Mouse (Mus musculus) kidney, embryonic 16.5 days (tissue): ENCODE measurements around the gene Rnaseh2b. TPM values are rescaled to one million over a fixed set of nuclear protein-coding genes. Genes with fewer than 3 reads are reported as not detected.

Experiments used
- ATAC-seq: fragments of 200-750 bp; cut with Nextera tagmentation; 2 replicates; pipeline ENCODE4 v1.8.0; 2017; ENCODE audit warnings: moderate TSS enrichment; ENCODE audit not compliant: low FRiP score, low TSS enrichment
- H3K27ac ChIP-seq: fragments of 300-500 bp; sonication (generic); 2 replicates; pipeline ENCODE4 v1.5.1; 2014; ENCODE audit warnings: low read length
- H3K27me3 ChIP-seq: fragments of 300-500 bp; sonication (generic); 2 replicates; pipeline ENCODE4 v1.6.1; 2014; ENCODE audit warnings: low read length, control low read depth, mixed read lengths; ENCODE audit not compliant: insufficient read depth
- H3K36me3 ChIP-seq: fragments of 300-500 bp; sonication (generic); 2 replicates; pipeline ENCODE4 v1.6.1; 2014; ENCODE audit warnings: low read length, control low read depth, mixed read lengths; ENCODE audit not compliant: insufficient read depth
- H3K4me1 ChIP-seq: fragments of 300-500 bp; sonication (generic); 2 replicates; pipeline ENCODE4 v1.6.1; 2014; ENCODE audit warnings: low read length, control low read depth, mixed read lengths; ENCODE audit not compliant: insufficient read depth
- H3K4me2 ChIP-seq: fragments of 300-500 bp; sonication (generic); replicated peaks from 2 replicates; pipeline ENCODE4 v1.6.1; 2014; ENCODE audit warnings: low read depth, low read length
- H3K4me3 ChIP-seq: fragments of 300-500 bp; sonication (generic); 2 replicates; pipeline ENCODE4 v1.5.1; 2014; ENCODE audit warnings: mild to moderate bottlenecking, low read length
- H3K9ac ChIP-seq: fragments of 300-500 bp; sonication (generic); replicated peaks from 2 replicates; pipeline ENCODE4 v1.6.1; 2014; ENCODE audit warnings: low read length
- H3K9me3 ChIP-seq: fragments of 300-500 bp; sonication (generic); 2 replicates; pipeline ENCODE4 v1.6.1; 2016; ENCODE audit warnings: low read length, control low read depth
- WGBS: fragments of 180-500 bp; shearing (Covaris S2); extraction: QIAGEN DNeasy Blood & Tissue Kit; methylation state at CpG from one replicate; pipeline ENCODE4 v1.1.7; 2014; 5-methylcytosine and 5-hydroxymethylcytosine counted together
- polyA plus RNA-seq: library from polyadenylated mRNA; unstranded; fragments of >200 nt; fragmentation: Nextera tagmentation; extraction: Ambion mirVana; gene quantifications from 2 replicates; pipeline ENCODE4 v1.2.1, GENCODE M21; 2015

The Rnaseh2b gene
- polyA plus RNA-seq: 49.8 and 52.5 TPM in 2 replicates

DNA sequence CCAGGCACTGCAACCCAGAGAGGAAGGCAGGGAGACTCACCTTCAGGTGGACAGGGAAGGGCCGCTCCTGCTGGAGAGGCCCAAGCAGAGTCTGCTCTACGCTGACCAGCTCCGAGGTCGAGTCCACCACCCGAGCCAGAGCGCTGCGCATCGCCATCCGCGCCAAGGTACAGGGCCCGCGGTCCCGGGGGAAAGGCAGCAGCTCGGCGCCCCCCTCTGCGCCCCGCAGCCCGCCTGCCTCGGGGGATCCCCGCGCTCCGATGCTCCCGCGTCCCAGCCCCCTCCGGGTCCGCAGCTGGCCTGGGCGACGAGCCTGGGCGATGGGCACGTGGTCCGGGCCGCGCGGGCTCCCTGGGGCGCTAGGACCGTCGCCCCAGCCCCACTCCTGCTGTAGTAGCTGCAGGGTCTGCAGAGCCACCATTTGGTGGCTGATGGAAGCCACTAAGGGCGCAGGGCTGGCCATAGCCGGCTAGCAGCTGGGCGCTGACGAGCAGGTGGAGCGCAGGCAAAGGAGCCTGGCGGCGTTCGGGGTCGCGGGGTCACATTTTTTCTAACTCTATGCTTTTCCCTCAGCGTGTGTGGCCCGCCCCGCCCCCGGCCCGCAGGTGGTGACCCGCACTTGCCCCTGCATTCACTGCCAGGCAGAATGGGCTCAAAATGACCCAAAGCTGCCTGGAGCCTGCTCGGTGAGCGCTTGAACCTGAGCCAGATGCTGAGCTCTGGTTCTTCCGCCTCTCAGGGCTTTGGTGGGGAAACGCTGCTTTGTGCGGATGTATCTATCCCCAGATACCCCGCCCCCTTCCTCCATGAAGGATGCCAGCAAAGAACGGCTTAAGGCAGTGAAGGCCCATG lies at the start of gene Rnaseh2b, which contains the start of gene Dleu7:
Rnaseh2b (plus strand) TSS at position 102 of the 852 bp plus-strand sequence.
Dleu7 (minus strand) TSS at position 560 of the 852 bp plus-strand sequence.
- H3K4me2 ChIP-seq: peak within 1 kb of the TSS; percentile 99
- H3K9me3 ChIP-seq: no peaks in the 10 kb centered on the region
- H3K9ac ChIP-seq: peak within 1 kb of the TSS; percentile 72
- peak within 1 kb of the TSS; percentile 58 for H3K4me3 ChIP-seq
- H3K27me3 ChIP-seq: no peaks in the 10 kb centered on the region
- WGBS: 2% methylated on average over 59 of the region's 60 CpGs
- no peaks in the 10 kb centered on the region for H3K36me3 ChIP-seq
- H3K4me1 ChIP-seq: peaks cover 9% of the 10 kb centered on the region; the same call in 1 of the 2 replicates
- peak within 1 kb of the TSS; percentile 63; the same call in 1 of the 2 replicates for H3K27ac ChIP-seq
- peak; percentile 88 for ATAC-seq

DNA sequence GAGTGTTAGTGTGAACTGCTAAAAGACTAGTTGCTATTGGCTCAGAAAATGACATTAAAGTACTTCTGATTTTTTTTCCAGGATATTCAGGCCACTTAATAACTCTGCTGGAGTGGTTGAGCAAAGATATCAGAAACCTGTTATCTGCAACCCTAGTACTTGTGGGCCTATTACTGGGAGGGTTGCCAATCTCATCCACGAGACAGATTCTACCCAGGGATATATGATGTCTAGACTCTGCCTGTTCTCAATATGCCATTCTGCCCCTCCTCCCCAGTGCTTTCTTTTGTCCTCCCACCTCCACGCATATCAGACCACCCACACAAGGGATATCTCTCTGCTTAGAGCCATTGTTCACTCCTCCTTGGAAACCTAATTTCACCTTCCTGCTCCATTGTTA lies 48.9 kb upstream of the Rnaseh2b start:
- H3K27me3 ChIP-seq: no peaks in the 10 kb centered on the region
- no peak overlapping the region for H3K27ac ChIP-seq
- no peak for ATAC-seq

DNA sequence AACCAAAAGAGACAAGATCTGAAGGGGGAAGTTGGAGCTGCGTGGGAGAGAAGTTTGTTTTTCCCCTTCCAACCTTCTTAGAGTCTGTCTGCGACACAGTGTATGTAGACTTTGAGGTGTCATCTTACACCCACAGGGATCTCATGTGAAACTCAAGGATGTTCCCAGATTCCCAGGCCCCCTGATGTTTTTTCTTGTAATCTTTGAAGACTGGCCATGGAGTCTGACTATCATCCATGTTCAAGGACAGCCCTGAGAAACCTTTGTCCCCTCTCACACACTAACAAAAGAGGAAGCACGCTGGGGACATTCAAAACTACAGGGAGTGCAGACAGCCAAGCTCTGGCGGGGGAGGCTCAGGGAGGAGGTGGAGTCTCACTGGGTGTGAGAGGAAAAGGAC lies 46.8 kb upstream of the Rnaseh2b start:
- no peaks in the 10 kb centered on the region for H3K27me3 ChIP-seq
- H3K9me3 ChIP-seq: no peaks in the 10 kb centered on the region
- no peak overlapping the region for H3K4me2 ChIP-seq
- H3K36me3 ChIP-seq: no peaks in the 10 kb centered on the region
- peak; percentile 61; the same call in 1 of the 2 replicates for ATAC-seq
- H3K4me3 ChIP-seq: no peak overlapping the region
- WGBS: 13% methylated on average over 4 of the region's 4 CpGs
- no peak overlapping the region for H3K9ac ChIP-seq
- peaks cover 7% of the 10 kb centered on the region; the same call in 1 of the 2 replicates for H3K4me1 ChIP-seq
- H3K27ac ChIP-seq: 0 out of 2 replicates have a peak overlapping the region, but pooled peaks have one; percentile 8

More for the DNA sequence above, 48.9 kb upstream of the Rnaseh2b start:
- no peaks in the 10 kb centered on the region for H3K36me3 ChIP-seq
- H3K4me3 ChIP-seq: no peak overlapping the region
- H3K9ac ChIP-seq: no peak overlapping the region
- peaks cover 7% of the 10 kb centered on the region; the same call in 1 of the 2 replicates for H3K4me1 ChIP-seq
- no peak overlapping the region for H3K4me2 ChIP-seq
- 60% methylated on average over 2 of the region's 2 CpGs for WGBS
- no peaks in the 10 kb centered on the region for H3K9me3 ChIP-seq

DNA sequence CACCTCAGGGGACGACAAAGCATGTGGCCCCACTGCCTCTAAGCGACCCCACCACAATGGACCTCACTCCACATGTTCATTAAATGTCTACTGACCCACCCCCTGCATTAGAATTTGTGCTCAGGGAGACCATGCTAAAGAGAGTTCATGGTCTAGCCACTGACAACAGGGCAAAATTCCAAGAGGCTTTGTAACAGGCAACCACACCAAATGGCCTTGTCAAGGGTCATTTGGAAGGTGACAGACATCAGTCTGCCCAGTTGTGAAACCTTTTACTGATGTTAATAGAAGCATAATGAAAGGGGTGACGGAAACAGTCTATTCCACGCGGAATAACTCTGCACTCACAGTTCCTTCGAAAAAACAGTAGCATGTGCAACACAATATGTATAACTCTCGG lies 44.0 kb upstream of the Rnaseh2b start:
- 66% methylated on average over 7 of the region's 7 CpGs for WGBS

DNA sequence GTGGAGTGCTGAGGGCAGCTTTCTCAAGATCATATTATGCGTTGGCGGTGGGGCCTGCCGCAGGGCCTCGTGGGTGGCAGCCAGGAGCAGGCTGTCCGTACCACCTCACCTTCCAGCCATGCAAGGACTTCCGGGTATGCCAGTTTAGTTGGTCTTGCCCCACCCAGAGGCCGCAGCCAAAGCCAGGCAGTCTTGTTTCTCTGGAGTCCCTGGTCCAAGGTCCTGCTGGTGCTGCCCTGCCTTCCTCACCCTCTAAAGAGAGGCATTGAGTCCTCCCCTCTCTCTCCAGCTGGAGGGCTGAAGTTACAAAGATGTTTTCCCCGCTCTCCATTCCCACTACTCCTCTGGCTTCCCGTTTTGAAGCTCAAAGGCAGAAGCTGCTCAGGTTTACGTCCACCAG lies 43.6 kb upstream of the Rnaseh2b start:
- Histone ChIP-seq H3K36me3 (no peaks in the 10 kb centered on the region), H3K4me1 (peaks cover 7% of the 10 kb centered on the region; the same call in 1 of the 2 replicates), H3K9ac (no peak overlapping the region), H3K4me3 (no peak overlapping the region), H3K4me2 (no peak overlapping the region), H3K27ac (no peak overlapping the region), H3K9me3 (no peaks in the 10 kb centered on the region), H3K27me3 (no peaks in the 10 kb centered on the region)
- WGBS: 69% methylated on average over 10 of the region's 10 CpGs
- ATAC-seq: no peak

More for the DNA sequence above, 44.0 kb upstream of the Rnaseh2b start:
- Histone ChIP-seq H3K9me3 (no peaks in the 10 kb centered on the region), H3K4me2 (no peak overlapping the region), H3K27me3 (no peaks in the 10 kb centered on the region), H3K27ac (no peak overlapping the region), H3K4me3 (no peak overlapping the region), H3K4me1 (peaks cover 7% of the 10 kb centered on the region; the same call in 1 of the 2 replicates), H3K36me3 (no peaks in the 10 kb centered on the region), H3K9ac (no peak overlapping the region)
- no peak for ATAC-seq

DNA sequence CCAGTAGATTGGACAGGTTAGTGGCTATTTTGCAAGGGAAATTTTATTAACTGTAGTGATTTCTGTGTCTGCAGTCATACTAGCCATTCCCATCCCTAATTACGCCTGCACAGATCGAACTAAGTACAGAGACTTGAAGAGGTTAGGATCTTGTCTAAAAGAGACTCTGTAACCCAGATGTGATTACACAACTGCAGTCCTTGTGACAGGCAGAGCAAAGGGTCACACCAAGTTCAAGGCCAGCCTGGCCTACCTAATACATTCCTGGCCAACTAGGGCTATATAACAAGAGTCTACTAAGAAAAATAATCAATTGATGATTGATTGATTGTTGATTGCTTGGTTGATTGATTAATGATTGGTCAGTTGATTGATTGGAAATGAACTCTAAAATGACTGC lies 43.1 kb upstream of the Rnaseh2b start:
- 93% methylated on average over 2 of the region's 2 CpGs for WGBS
- Histone ChIP-seq H3K4me2 (no peak overlapping the region), H3K9ac (no peak overlapping the region), H3K4me3 (no peak overlapping the region), H3K36me3 (no peaks in the 10 kb centered on the region), H3K9me3 (no peaks in the 10 kb centered on the region), H3K4me1 (peaks cover 7% of the 10 kb centered on the region; the same call in 1 of the 2 replicates), H3K27ac (no peak overlapping the region), H3K27me3 (no peaks in the 10 kb centered on the region)
- ATAC-seq: no peak

DNA sequence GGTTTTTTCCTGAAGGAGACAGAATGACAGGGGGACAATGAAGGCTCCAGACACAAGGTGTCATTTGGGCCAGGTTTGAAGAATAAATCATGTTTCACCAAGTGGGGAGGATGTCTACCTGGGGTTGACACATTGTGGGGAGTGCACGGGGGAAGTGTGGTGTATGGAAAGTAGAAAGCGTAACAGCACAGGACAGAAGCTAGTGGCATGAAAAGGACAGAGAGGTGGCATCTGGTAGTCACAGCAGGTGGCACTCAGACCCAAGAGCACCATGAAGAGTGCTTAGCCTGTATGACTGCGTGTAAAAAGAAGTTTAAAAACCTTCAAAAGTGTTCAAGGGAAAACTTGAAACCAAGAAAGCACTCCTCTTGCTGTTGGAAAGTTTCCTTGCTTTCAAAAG lies 42.3 kb upstream of the Rnaseh2b start:
- no peak overlapping the region for H3K4me3 ChIP-seq
- H3K4me1 ChIP-seq: peaks cover 12% of the 10 kb centered on the region; the same call in 1 of the 2 replicates
- no peak overlapping the region for H3K9ac ChIP-seq
- no peak overlapping the region for H3K4me2 ChIP-seq
- no peaks in the 10 kb centered on the region for H3K36me3 ChIP-seq
- no peak overlapping the region for H3K27ac ChIP-seq
- no peaks in the 10 kb centered on the region for H3K9me3 ChIP-seq
- no peaks in the 10 kb centered on the region for H3K27me3 ChIP-seq
- 84% methylated on average over 3 of the region's 3 CpGs for WGBS
- no peak for ATAC-seq

DNA sequence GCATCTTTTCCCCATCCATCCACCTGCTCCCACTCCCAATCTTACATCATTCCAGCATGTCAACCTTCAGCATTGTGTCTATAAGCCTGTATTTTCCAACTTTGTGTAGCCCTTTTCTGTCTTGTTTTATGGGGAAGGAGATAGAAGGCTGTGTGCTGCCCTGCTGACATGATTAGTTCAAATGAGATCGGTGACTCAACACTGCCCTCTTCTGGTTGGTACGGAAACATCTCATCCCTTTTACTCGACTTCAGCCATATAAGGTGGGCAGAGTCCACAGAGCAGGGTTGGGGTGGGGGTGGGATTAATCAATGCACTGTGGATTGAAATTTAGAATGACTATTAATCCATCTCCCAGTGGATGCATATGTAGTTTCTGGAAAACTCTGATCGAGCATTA lies 40.4 kb upstream of the Rnaseh2b start:
- whole genome bisulfite sequencing: 6% methylated on average over 4 of the region's 4 CpGs

DNA sequence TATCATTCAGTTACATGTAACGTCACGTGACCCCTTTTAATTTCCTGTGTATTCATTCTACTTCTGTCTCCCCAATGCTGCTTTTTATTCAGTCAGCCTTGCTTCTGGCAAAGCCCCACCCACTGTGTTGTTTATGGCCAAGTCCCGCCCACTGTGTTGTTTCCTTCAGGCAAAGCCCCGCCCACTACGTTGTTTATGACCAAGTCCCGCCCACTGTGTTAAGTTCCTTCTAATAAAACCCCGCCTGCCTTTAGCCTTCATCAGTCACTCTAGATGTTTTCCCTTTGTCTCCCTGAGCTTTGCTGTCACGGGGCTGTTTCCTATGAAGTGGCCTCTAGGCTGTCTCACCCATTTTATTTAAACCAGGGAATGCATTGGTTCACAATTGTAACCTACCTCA lies 38.0 kb upstream of the Rnaseh2b start:
- ATAC-seq: no peak
- Histone ChIP-seq H3K4me2 (no peak overlapping the region), H3K9ac (no peak overlapping the region), H3K36me3 (no peaks in the 10 kb centered on the region), H3K4me1 (peaks cover 11% of the 10 kb centered on the region), H3K27me3 (no peaks in the 10 kb centered on the region), H3K27ac (no peak overlapping the region), H3K4me3 (no peak overlapping the region), H3K9me3 (no peaks in the 10 kb centered on the region)
- WGBS: 41% methylated on average over 8 of the region's 8 CpGs

More for the DNA sequence above, 40.4 kb upstream of the Rnaseh2b start:
- Histone ChIP-seq H3K4me1 (0 out of 2 replicates have a peak, but pooled peaks cover 5% of the 10 kb centered on the region), H3K9me3 (no peaks in the 10 kb centered on the region), H3K4me2 (no peak overlapping the region), H3K27ac (no peak overlapping the region), H3K36me3 (no peaks in the 10 kb centered on the region), H3K27me3 (no peaks in the 10 kb centered on the region), H3K9ac (no peak overlapping the region), H3K4me3 (no peak overlapping the region)
- peak; percentile 46; the same call in 1 of the 2 replicates for ATAC-seq

DNA sequence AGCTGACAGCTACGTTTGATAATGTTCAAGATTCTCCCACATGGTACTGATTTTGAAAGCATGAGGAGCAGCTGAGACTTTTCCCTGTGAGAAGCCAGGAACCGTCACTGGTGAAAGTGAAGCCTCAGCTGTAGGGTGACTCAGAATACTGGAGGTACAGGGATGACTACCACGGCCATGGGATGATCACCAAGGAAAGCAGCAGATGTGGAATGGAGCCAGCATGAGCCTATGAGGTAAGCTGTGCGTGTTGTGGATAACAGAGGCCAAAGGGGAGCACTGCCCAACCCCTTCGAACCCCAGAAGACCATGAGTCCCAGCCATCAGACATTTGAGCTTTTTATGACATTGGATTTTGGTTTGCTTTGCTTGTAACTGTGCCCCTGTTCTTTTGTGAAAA lies 36.3 kb upstream of the Rnaseh2b start:
- no peaks in the 10 kb centered on the region for H3K27me3 ChIP-seq
- H3K4me1 ChIP-seq: peaks cover 13% of the 10 kb centered on the region
- H3K4me2 ChIP-seq: no peak overlapping the region
- H3K9me3 ChIP-seq: no peaks in the 10 kb centered on the region
- no peak for ATAC-seq
- H3K4me3 ChIP-seq: no peak overlapping the region
- no peak overlapping the region for H3K9ac ChIP-seq
- no peak overlapping the region for H3K27ac ChIP-seq
- WGBS: 81% methylated on average over 5 of the region's 5 CpGs
- H3K36me3 ChIP-seq: no peaks in the 10 kb centered on the region
